Mouse (Mus musculus) neural tube, embryonic 11.5 days (tissue): ENCODE data around the gene 1810013L24Rik. TPM values are rescaled to one million over a fixed set of nuclear protein-coding genes. Genes with fewer than 3 reads are reported as not detected.

Experiments used
- ATAC-seq: fragments of 200-750 bp; cut with Nextera tagmentation; 2 replicates; pipeline ENCODE4 v1.8.0; 2017; ENCODE audit warnings: moderate number of reproducible peaks, mild to moderate bottlenecking, moderate TSS enrichment, moderate library complexity; ENCODE audit not compliant: insufficient read depth, low FRiP score, low TSS enrichment
- DNase-seq: peaks from one replicate; pipeline ENCODE4 v3.0.0-alpha.2; 2015; ENCODE audit warnings: low spot score
- H3K27ac ChIP-seq: fragments of 300-500 bp; sonication (generic); 2 replicates; pipeline ENCODE4 v1.5.1; 2014; ENCODE audit warnings: low read depth, mild to moderate bottlenecking, low read length
- H3K27me3 ChIP-seq: fragments of 300-500 bp; sonication (generic); 2 replicates; pipeline ENCODE4 v1.6.1; 2014; ENCODE audit warnings: mild to moderate bottlenecking, low read length, mixed read lengths; ENCODE audit not compliant: control insufficient read depth, insufficient read depth
- H3K36me3 ChIP-seq: fragments of 300-500 bp; sonication (generic); 2 replicates; pipeline ENCODE4 v1.6.1; 2014; ENCODE audit warnings: mild to moderate bottlenecking, low read length, moderate library complexity, mixed read lengths; ENCODE audit not compliant: control insufficient read depth, insufficient read depth
- H3K4me1 ChIP-seq: fragments of 300-500 bp; sonication (generic); 2 replicates; pipeline ENCODE4 v1.6.1; 2014; ENCODE audit warnings: low read length, mixed read lengths; ENCODE audit not compliant: control insufficient read depth, insufficient read depth
- H3K4me2 ChIP-seq: fragments of 300-500 bp; sonication (generic); 2 replicates; pipeline ENCODE4 v1.6.1; 2014; ENCODE audit warnings: low read depth, mild to moderate bottlenecking, moderate library complexity
- H3K4me3 ChIP-seq: fragments of 300-500 bp; sonication (generic); 2 replicates; pipeline ENCODE4 v1.5.1; 2014; ENCODE audit warnings: low read depth, low read length
- H3K9ac ChIP-seq: fragments of 300-500 bp; sonication (generic); 2 replicates; pipeline ENCODE4 v1.6.1; 2014; ENCODE audit warnings: mild to moderate bottlenecking, low read length
- H3K9me3 ChIP-seq: fragments of 300-500 bp; sonication (generic); 2 replicates; pipeline ENCODE4 v1.6.1; 2016; ENCODE audit warnings: low read length; ENCODE audit not compliant: control insufficient read depth
- WGBS: fragments of 180-500 bp; shearing (Covaris S2); extraction: QIAGEN DNeasy Blood & Tissue Kit; methylation state at CpG from one replicate; pipeline ENCODE4 v1.1.7; 2014; 5-methylcytosine and 5-hydroxymethylcytosine counted together
- polyA plus RNA-seq: library from polyadenylated mRNA; unstranded; fragments of >200 nt; fragmentation: Nextera tagmentation; extraction: Ambion mirVana; gene quantifications from 2 replicates; pipeline ENCODE4 v1.2.1, GENCODE M21; 2014

1810013L24Rik gene
- polyA plus RNA-seq, 1 experiment from 2014 or later, result 21.7 TPM

DNA sequence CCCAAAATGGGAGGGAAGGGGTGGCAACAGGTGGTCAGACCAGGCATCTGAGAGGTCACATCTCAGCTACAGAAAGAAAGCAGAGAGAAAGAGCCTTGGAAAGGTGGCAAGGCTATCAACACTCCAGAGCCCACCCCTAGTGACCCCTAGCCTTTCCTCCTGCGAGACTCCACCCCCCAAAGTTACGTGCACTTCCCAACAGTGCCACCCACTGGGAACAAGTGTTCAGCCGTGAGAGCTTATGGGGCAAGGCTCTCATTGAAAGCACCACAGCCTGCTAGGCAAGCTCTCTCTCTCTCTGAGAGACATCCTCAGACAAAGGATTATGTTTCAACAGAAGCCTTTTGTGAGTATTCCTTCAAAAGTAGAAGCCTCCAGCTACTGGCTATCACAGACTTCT, 34.9 kb upstream of the 1810013L24Rik start:
- ATAC-seq (no peak), DNase-seq (no peak)
- Histone ChIP-seq H3K36me3 (no peaks in the 10 kb centered on the region), H3K9ac (no peak overlapping the region), H3K9me3 (peaks cover 5% of the 10 kb centered on the region; the same call in 1 of the 2 replicates), H3K4me3 (no peak overlapping the region), H3K27me3 (no peaks in the 10 kb centered on the region), H3K4me2 (no peak overlapping the region), H3K4me1 (no peaks in the 10 kb centered on the region), H3K27ac (no peak overlapping the region)
- 15% methylated on average over 3 of the region's 3 CpGs for WGBS

DNA sequence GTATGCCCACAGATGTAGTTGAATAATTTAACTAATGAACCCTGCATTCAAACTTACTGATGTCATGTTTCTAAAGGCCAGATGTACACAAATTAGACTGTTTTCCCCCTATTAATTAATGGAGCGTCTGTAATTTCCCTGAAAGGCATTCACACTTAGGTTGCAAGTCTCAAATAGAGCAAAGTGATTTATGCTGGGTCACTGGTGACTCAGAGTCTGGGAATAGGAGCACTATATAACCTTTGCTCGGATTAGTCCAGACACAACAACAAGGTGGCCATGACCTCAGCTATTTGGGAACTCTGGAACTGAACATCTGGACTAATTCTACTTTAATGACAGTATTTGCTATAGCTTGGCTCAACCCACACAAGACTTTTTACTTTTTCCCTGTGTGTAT, 34.0 kb upstream of the 1810013L24Rik start:
- no peak overlapping the region for H3K4me3 ChIP-seq
- ATAC-seq, result no peak
- H3K27me3 ChIP-seq, result no peaks in the 10 kb centered on the region
- H3K27ac ChIP-seq, result no peak overlapping the region
- no peak overlapping the region for H3K9ac ChIP-seq
- peaks cover 7% of the 10 kb centered on the region; the same call in 1 of the 2 replicates for H3K9me3 ChIP-seq
- WGBS, result 71% methylated on average over 2 of the region's 2 CpGs
- H3K36me3 ChIP-seq, result no peaks in the 10 kb centered on the region
- no peak for DNase-seq
- no peak overlapping the region for H3K4me2 ChIP-seq
- H3K4me1 ChIP-seq, result no peaks in the 10 kb centered on the region

DNA sequence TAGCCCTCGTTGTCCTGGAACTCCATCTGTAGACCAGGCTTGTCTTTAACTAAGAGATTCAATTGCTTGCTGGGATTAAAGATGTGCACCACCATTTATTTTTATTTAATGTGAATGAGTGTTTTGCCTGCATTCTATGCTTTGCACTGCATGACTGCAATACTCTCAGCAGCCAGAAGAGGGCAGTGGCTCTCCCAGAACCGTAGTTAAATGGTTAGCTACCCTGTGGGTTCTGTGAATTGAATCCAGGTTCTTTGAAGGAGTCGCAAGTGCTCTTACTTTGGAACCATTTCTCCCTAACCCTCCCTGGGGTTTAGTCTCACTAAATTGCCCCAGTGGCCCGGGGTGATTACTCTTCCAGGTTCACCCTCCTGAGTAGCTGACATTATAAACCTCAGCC, 23.2 kb upstream of the 1810013L24Rik start:
- Histone ChIP-seq H3K4me3 (no peak overlapping the region), H3K4me1 (no peaks in the 10 kb centered on the region), H3K4me2 (no peak overlapping the region), H3K27me3 (no peaks in the 10 kb centered on the region), H3K9me3 (no peaks in the 10 kb centered on the region), H3K27ac (no peak overlapping the region), H3K36me3 (no peaks in the 10 kb centered on the region), H3K9ac (no peak overlapping the region)
- ATAC-seq, result no peak
- 18% methylated on average over 4 of the region's 4 CpGs for WGBS
- DNase-seq, result peak; percentile 33

DNA sequence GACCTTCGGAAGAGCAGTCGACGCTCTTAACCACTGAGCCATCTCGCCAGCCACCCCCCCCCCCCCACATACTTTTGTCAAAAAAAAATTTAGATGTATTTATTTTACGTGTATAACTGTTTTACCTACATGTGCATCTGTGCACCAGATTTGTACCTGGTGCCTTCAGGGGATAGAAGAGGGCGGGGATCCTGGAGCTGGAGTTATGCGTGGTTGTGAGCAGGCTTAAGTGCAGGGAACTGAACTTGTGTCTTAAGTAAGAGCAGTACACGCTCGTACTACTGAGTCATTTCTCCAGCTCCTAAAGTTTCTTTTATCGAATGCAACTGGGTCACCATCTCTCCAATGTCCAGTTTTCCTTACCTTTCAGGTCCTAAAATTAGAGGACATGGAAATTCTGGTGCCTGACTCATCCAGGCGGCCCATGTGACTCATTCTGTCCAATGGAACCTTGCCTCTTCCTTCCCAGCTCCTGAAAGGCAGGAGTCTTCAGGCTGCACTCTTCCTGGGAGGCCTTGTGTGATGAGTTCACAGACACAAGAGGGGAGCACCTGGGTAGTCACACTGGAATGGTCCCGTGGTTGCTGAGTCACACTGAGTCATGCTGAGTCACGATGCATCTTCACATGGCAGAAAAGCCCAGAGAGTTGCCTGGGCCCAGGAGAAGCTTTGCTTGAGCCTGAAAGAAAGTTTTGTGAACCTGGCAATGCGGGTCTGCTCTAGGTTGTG, 19.3 kb upstream of the 1810013L24Rik start:
- Histone ChIP-seq H3K27me3 (no peaks in the 10 kb centered on the region), H3K9me3 (no peaks in the 10 kb centered on the region), H3K4me3 (no peak overlapping the region), H3K36me3 (no peaks in the 10 kb centered on the region), H3K4me2 (no peak overlapping the region), H3K27ac (no peak overlapping the region), H3K9ac (no peak overlapping the region), H3K4me1 (no peaks in the 10 kb centered on the region)
- DNase-seq (no peak), ATAC-seq (no peak)
- 88% methylated on average over 14 of the region's 14 CpGs for WGBS

DNA sequence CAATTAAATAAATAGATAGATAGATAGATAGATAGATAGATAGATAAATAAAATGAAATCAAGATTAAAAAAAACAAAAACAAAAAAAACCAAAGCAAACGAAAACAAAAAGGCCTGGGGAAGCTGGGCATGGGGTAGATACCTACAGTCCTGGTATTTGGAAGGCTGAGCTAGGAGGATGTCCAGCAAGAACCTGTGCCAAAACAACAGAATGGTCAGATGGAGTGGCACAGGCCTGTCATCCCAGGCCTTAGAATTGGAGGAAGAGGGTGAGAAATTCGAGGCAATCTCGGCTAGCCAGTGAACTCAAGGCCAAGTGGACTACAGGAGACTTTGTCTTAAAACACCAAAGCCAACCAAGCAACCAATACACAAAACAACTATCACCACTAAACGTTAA, 12.0 kb upstream of the 1810013L24Rik start:
- no peak overlapping the region for H3K9ac ChIP-seq
- no peaks in the 10 kb centered on the region for H3K27me3 ChIP-seq
- H3K4me3 ChIP-seq, result no peak overlapping the region
- ATAC-seq (no peak), DNase-seq (no peak)
- no peaks in the 10 kb centered on the region for H3K9me3 ChIP-seq
- H3K27ac ChIP-seq, result no peak overlapping the region
- no peaks in the 10 kb centered on the region for H3K36me3 ChIP-seq
- 84% methylated on average over 4 of the region's 4 CpGs for WGBS
- no peak overlapping the region for H3K4me2 ChIP-seq
- H3K4me1 ChIP-seq, result no peaks in the 10 kb centered on the region

DNA sequence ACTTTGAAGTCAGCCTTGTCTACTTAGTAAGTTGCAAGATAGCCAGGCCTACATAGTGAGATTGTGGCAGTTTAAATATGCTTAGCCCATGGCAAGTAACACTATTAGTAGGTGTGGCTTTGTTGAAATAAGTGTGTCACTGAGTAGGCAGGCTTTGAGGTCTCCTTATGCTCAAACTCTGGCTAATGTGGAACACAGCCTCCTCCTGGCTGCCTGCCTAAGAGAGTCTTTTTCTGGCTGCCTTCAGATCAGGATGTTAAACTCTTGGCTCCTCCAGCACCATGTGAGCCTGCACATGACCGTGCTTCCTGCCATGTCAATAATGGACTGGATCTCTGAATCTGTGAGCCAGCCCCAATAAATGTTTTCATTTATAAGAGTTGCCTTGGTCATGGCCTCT, 8.5 kb upstream of the 1810013L24Rik start:
- H3K27ac ChIP-seq, result no peak overlapping the region
- H3K9ac ChIP-seq, result no peak overlapping the region
- WGBS, result 88% methylated on average over 1 of the region's 1 CpGs
- no peaks in the 10 kb centered on the region for H3K27me3 ChIP-seq
- H3K4me3 ChIP-seq, result no peak overlapping the region
- DNase-seq (no peak), ATAC-seq (no peak)
- H3K9me3 ChIP-seq, result no peaks in the 10 kb centered on the region
- H3K4me1 ChIP-seq, result no peaks in the 10 kb centered on the region
- no peak overlapping the region for H3K4me2 ChIP-seq
- no peaks in the 10 kb centered on the region for H3K36me3 ChIP-seq

DNA sequence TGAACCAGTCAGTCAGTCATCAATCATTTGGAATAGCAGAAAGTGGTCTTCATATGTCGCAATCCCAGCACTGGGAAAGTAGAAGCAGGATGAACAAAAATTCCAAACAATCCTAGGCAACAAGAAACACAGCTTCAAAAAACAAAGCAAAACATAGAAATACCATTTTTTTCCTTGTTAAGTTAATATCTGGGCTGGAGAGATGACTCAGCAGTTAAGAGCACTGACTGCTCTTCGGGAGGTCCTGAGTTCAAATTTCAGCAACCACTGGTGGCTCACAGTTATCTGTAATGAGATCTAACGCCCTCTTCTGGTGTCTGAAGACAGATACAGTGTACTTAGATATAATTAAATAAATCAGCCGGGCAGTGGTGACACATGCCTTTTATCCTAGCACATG, 7.3 kb upstream of the 1810013L24Rik start:
- Histone ChIP-seq H3K27ac (no peak overlapping the region), H3K4me2 (no peak overlapping the region), H3K4me3 (no peak overlapping the region), H3K9ac (no peak overlapping the region), H3K36me3 (no peaks in the 10 kb centered on the region), H3K9me3 (no peaks in the 10 kb centered on the region), H3K4me1 (no peaks in the 10 kb centered on the region), H3K27me3 (no peaks in the 10 kb centered on the region)
- ATAC-seq (no peak), DNase-seq (no peak)
- 81% methylated on average over 4 of the region's 4 CpGs for whole genome bisulfite sequencing

DNA sequence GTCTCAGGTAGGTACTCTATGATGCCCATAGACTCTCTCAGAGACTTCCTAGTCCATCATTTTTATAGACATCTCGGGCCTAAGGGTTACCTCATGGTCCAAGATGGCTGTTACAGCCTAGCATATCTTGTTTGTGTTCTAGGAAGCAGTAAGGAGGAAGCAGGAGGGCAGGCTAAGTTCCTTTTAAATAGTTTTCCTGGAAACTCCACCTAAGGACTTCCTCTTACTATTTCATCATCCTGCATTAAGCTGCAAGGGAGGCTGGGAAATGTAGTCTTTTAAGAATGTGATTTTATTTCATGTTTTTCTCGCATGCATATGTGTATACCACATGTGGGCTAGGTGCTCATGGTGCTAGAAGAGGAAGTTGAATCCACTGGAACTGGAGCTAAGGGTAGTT, 6.2 kb upstream of the 1810013L24Rik start:
- Histone ChIP-seq H3K36me3 (no peaks in the 10 kb centered on the region), H3K9ac (no peak overlapping the region), H3K27me3 (no peaks in the 10 kb centered on the region), H3K27ac (no peak overlapping the region), H3K4me2 (no peak overlapping the region), H3K4me3 (no peak overlapping the region), H3K4me1 (no peaks in the 10 kb centered on the region), H3K9me3 (no peaks in the 10 kb centered on the region)
- 75% methylated on average over 2 of the region's 2 CpGs for WGBS
- ATAC-seq (no peak), DNase-seq (no peak)

DNA sequence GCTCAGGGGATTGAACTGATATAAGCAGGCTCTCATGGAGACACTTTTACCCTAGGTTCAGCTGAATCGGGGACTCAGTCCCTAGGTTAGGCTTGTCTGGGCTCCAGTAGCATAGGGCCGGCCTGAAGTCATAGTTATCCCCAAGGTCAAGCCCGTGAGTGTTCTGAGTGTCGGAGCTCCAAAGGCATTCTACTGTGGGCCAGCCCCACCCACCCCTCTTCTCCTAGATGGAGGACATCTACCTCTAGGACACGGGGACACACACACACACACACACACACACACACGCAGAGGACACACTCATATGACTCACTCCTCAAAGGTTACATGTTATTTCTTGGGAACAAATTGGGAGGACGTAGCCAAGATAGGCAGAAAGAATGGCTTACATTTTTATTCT, 2.5 kb upstream of the 1810013L24Rik start:
- ATAC-seq (no peak), DNase-seq (no peak)
- Histone ChIP-seq H3K9me3 (no peaks in the 10 kb centered on the region), H3K36me3 (peaks cover 1% of the 10 kb centered on the region; the same call in 1 of the 2 replicates), H3K4me2 (no peak overlapping the region), H3K27ac (no peak overlapping the region), H3K27me3 (no peaks in the 10 kb centered on the region), H3K4me1 (peaks cover 9% of the 10 kb centered on the region), H3K9ac (no peak overlapping the region), H3K4me3 (no peak overlapping the region)
- WGBS, result 86% methylated on average over 7 of the region's 7 CpGs
